Mouse (Mus musculus): Measurements from ENCODE around the gene Hrh2. TPM values are rescaled to one million over a fixed set of nuclear protein-coding genes. Genes with fewer than 3 reads are reported as not detected.

The Hrh2 gene
- not detected in 2 replicates for polyA plus RNA-seq (2014; fragmentation: Nextera tagmentation; extraction: Ambion mirVana)

DNA sequence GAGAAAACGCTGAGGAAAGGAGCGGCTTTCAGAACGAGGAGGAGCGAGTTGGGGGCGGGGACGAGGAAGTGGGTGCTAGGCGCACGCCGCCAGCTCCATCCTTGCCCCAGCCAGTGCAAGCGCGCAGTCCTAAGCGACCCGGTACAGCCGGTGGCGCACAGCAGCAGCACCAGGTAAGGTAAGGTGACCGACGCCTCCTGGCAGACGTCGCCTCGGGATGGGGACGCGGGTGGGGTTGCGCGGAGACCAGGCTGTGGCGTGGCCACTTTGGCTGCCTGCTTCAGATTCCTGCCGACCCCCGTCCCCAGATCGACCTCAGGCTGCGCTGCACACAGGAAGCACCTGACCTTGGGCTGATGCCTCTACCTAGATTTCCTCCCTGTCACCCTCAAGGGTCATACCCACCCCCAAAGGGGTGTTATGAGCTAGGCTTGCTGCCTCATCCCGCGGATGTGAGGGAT lies at the start of gene Hrh2:
Gene Hrh2 (plus strand): TSS at position 109 of the 461 bp plus-strand sequence.
- Histone ChIP-seq H3K9me3 (ENCODE audit: control insufficient read depth, low read length) (no peaks in the 10 kb centered on the region), H3K27ac (ENCODE audit: low read depth, low read length) (no peak within 1 kb of the TSS), H3K4me1 (ENCODE audit: control insufficient read depth, insufficient read depth, low read length) (no peaks in the 10 kb centered on the region), H3K36me3 (ENCODE audit: control insufficient read depth, insufficient read depth, low read length) (no peaks in the 10 kb centered on the region), H3K4me3 (ENCODE audit: low read depth, low read length) (peak within 1 kb of the TSS; percentile 22), H3K4me2 (ENCODE audit: low read depth) (peak within 1 kb of the TSS; percentile 48), H3K27me3 (ENCODE audit: control insufficient read depth, insufficient read depth, low read length) (peaks cover 11% of the 10 kb centered on the region), H3K9ac (ENCODE audit: low read length) (no peak within 1 kb of the TSS)
- DNase-seq (ENCODE audit: low spot score) (no peak), ATAC-seq (ENCODE audit: insufficient read depth, low FRiP score, low TSS enrichment) (no peak)
- WGBS = 2% methylated on average over 23 of the region's 31 CpGs

DNA sequence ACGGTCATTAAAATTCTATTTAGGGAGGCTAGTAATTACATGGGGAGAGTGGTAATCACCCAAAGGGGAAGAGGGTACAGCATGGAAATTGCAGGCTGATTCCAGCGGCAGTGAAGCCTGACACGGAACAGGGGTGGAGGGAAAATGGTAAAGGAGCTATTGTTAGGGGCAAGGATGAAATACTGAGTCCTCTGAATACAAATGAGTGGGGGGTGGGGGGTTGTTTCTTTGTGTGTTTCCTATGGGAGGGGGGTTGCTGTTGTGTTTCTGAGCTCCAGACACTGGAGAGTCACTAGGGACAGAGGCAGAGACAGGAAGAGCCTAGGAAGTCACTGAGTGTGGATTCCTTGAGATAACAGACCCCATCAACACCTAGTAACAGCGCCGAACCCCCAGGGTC lies 48.1 kb upstream of the Hrh2 start:
- H3K36me3 ChIP-seq (ENCODE audit: control insufficient read depth, insufficient read depth, low read length) = no peaks in the 10 kb centered on the region
- WGBS = 48% methylated on average over 5 of the region's 5 CpGs
- peak; percentile 34 for DNase-seq (ENCODE audit: low spot score)
- ATAC-seq (ENCODE audit: insufficient read depth, low FRiP score, low TSS enrichment) = peak; percentile 50; the same call in 1 of the 2 replicates
- no peaks in the 10 kb centered on the region for H3K27me3 ChIP-seq (ENCODE audit: control insufficient read depth, insufficient read depth, low read length)
- no peak overlapping the region for H3K4me2 ChIP-seq (ENCODE audit: low read depth)
- H3K9ac ChIP-seq (ENCODE audit: low read length) = no peak overlapping the region
- no peak overlapping the region for H3K27ac ChIP-seq (ENCODE audit: low read depth, low read length)
- no peaks in the 10 kb centered on the region for H3K9me3 ChIP-seq (ENCODE audit: control insufficient read depth, low read length)
- no peak overlapping the region for H3K4me3 ChIP-seq (ENCODE audit: low read depth, low read length)
- 0 out of 2 replicates have a peak, but pooled peaks cover 3% of the 10 kb centered on the region for H3K4me1 ChIP-seq (ENCODE audit: control insufficient read depth, insufficient read depth, low read length)

DNA sequence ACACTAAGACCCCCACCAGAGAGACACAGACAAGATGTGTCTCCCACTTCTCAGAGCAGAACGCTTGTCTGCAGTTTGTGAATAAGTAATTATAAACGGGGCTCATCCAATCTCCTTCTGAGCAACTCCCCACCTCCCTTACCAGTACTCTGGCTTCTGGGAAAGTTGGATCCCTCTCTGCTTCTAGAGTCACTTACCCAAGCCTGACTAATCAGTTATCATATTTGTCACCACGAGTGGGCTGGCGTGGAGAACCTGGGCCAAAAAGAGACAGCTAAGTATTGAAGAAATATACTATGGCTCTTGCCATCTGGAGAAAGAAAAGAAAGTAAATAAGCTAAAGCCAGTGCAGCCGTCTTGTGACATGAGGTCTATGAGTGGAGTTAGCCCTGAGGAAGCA lies 47.3 kb upstream of the Hrh2 start:
- no peak for ATAC-seq (ENCODE audit: insufficient read depth, low FRiP score, low TSS enrichment)
- H3K27ac ChIP-seq (ENCODE audit: low read depth, low read length) = no peak overlapping the region
- H3K9ac ChIP-seq (ENCODE audit: low read length) = no peak overlapping the region

DNA sequence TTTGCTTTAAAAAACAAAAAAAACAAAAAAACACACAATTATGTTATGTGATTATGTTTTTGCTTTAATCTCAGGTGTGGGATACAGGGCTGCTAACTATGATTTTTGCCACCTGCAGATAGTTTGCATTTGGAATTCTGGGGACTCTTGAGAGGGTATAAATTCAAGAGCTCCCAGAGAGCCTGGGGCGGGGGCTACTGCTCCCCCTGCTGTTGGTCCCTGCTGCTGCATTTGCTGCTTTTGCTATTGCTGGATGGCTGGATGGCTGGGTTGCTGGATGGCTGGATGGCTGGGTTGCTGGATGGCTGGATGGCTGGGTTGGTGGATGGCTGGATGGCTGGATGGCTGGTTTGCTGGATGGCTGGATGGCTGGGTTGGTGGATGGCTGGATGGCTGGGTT lies 44.6 kb upstream of the Hrh2 start:
- DNase-seq (ENCODE audit: low spot score) (no peak), ATAC-seq (ENCODE audit: insufficient read depth, low FRiP score, low TSS enrichment) (no peak)
- no peaks in the 10 kb centered on the region for H3K27me3 ChIP-seq (ENCODE audit: control insufficient read depth, insufficient read depth, low read length)
- H3K4me1 ChIP-seq (ENCODE audit: control insufficient read depth, insufficient read depth, low read length) = 0 out of 2 replicates have a peak, but pooled peaks cover 3% of the 10 kb centered on the region
- WGBS = 81% methylated on average over 1 of the region's 1 CpGs
- H3K9me3 ChIP-seq (ENCODE audit: control insufficient read depth, low read length) = no peaks in the 10 kb centered on the region
- no peaks in the 10 kb centered on the region for H3K36me3 ChIP-seq (ENCODE audit: control insufficient read depth, insufficient read depth, low read length)
- no peak overlapping the region for H3K4me2 ChIP-seq (ENCODE audit: low read depth)
- no peak overlapping the region for H3K4me3 ChIP-seq (ENCODE audit: low read depth, low read length)
- no peak overlapping the region for H3K9ac ChIP-seq (ENCODE audit: low read length)
- no peak overlapping the region for H3K27ac ChIP-seq (ENCODE audit: low read depth, low read length)

More for the DNA sequence above, 47.3 kb upstream of the Hrh2 start:
- Histone ChIP-seq H3K27me3 (ENCODE audit: control insufficient read depth, insufficient read depth, low read length) (no peaks in the 10 kb centered on the region), H3K4me3 (ENCODE audit: low read depth, low read length) (no peak overlapping the region), H3K4me2 (ENCODE audit: low read depth) (no peak overlapping the region), H3K36me3 (ENCODE audit: control insufficient read depth, insufficient read depth, low read length) (no peaks in the 10 kb centered on the region), H3K4me1 (ENCODE audit: control insufficient read depth, insufficient read depth, low read length) (0 out of 2 replicates have a peak, but pooled peaks cover 3% of the 10 kb centered on the region), H3K9me3 (ENCODE audit: control insufficient read depth, low read length) (no peaks in the 10 kb centered on the region)
- WGBS = 74% methylated on average over 5 of the region's 5 CpGs
- DNase-seq (ENCODE audit: low spot score) = no peak

DNA sequence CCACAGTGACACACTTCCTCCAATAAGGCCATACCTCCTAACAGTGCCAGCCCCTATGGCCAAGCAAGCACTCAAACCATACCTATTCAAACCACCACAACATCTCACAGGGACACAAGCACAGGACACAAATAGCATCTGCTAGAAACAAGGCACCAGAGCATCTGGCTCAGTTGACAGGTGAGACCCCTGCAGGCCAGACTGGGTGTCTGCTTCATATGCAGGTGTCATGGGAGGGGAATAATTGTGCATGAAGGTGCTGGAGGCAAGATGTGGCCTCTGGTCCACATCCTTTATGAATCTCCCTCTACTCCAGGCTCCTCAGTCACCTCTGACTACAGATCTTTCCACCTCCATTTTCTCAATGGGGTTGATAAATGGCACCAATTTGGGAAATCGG lies 39.5 kb upstream of the Hrh2 start:
- no peak overlapping the region for H3K27ac ChIP-seq (ENCODE audit: low read depth, low read length)
- H3K9ac ChIP-seq (ENCODE audit: low read length) = no peak overlapping the region
- H3K27me3 ChIP-seq (ENCODE audit: control insufficient read depth, insufficient read depth, low read length) = no peaks in the 10 kb centered on the region
- ATAC-seq (ENCODE audit: insufficient read depth, low FRiP score, low TSS enrichment) (no peak), DNase-seq (ENCODE audit: low spot score) (no peak)
- H3K4me1 ChIP-seq (ENCODE audit: control insufficient read depth, insufficient read depth, low read length) = no peaks in the 10 kb centered on the region
- no peak overlapping the region for H3K4me2 ChIP-seq (ENCODE audit: low read depth)
- H3K36me3 ChIP-seq (ENCODE audit: control insufficient read depth, insufficient read depth, low read length) = no peaks in the 10 kb centered on the region
- no peak overlapping the region for H3K4me3 ChIP-seq (ENCODE audit: low read depth, low read length)
- WGBS = 86% methylated on average over 1 of the region's 1 CpGs
- no peaks in the 10 kb centered on the region for H3K9me3 ChIP-seq (ENCODE audit: control insufficient read depth, low read length)

DNA sequence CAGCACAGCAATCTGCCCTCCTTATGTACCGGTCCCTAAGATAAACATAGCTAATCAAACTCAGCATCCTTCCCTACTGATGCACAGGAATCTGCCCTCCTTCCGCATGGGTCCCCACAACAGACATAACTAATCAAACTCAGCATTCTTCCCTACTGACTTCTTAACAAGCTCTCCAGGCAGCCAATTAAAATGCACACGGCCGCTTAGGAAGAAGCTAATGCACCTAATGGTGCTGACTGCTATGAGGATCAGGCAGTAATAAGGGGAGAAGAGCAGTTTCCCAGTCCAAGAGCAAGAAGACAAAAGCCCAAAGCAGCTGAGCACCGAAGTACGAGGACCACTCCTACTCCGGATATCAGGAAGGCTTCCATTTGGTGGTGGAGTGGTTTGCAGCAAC lies 39.0 kb upstream of the Hrh2 start:
- 61% methylated on average over 7 of the region's 7 CpGs for WGBS
- H3K27me3 ChIP-seq (ENCODE audit: control insufficient read depth, insufficient read depth, low read length) = no peaks in the 10 kb centered on the region
- H3K9me3 ChIP-seq (ENCODE audit: control insufficient read depth, low read length) = no peaks in the 10 kb centered on the region
- H3K4me2 ChIP-seq (ENCODE audit: low read depth) = no peak overlapping the region
- H3K27ac ChIP-seq (ENCODE audit: low read depth, low read length) = no peak overlapping the region
- DNase-seq (ENCODE audit: low spot score) = no peak
- H3K36me3 ChIP-seq (ENCODE audit: control insufficient read depth, insufficient read depth, low read length) = no peaks in the 10 kb centered on the region
- no peak overlapping the region for H3K4me3 ChIP-seq (ENCODE audit: low read depth, low read length)
- ATAC-seq (ENCODE audit: insufficient read depth, low FRiP score, low TSS enrichment) = no peak
- H3K4me1 ChIP-seq (ENCODE audit: control insufficient read depth, insufficient read depth, low read length) = no peaks in the 10 kb centered on the region
- no peak overlapping the region for H3K9ac ChIP-seq (ENCODE audit: low read length)

DNA sequence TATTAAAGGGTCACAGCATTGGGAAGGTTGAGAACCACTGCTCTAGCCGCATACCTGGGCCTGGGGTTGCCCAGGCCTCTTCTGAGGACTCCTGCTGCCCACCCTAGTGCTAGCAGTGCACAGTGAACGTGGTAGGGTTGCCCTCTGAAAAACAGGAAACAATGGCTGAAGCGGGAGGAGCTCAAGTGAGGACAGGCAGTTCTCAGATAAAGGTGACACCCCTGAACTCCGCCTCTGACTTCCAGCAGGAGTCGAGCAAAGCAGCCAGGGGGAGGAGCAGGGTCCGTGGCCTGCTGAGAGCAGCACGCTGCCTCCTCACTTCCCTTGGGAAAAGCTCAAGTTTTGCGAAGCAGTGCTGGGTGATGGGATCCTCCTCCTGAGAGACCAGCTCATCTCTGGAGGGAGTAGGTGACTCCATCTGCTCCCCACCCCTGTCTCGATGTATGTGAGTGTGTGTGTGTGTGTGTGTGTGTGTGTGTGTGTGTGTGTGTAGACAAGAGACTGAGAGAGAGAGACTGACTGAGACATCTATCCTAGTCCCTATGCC lies 38.2 kb upstream of the Hrh2 start:
- Histone ChIP-seq H3K36me3 (ENCODE audit: control insufficient read depth, insufficient read depth, low read length) (no peaks in the 10 kb centered on the region), H3K27me3 (ENCODE audit: control insufficient read depth, insufficient read depth, low read length) (no peaks in the 10 kb centered on the region), H3K4me3 (ENCODE audit: low read depth, low read length) (no peak overlapping the region), H3K4me1 (ENCODE audit: control insufficient read depth, insufficient read depth, low read length) (peaks cover 3% of the 10 kb centered on the region; the same call in 1 of the 2 replicates), H3K9me3 (ENCODE audit: control insufficient read depth, low read length) (no peaks in the 10 kb centered on the region), H3K27ac (ENCODE audit: low read depth, low read length) (no peak overlapping the region), H3K4me2 (ENCODE audit: low read depth) (no peak overlapping the region), H3K9ac (ENCODE audit: low read length) (no peak overlapping the region)
- 20% methylated on average over 9 of the region's 9 CpGs for WGBS
- no peak for ATAC-seq (ENCODE audit: insufficient read depth, low FRiP score, low TSS enrichment)
- DNase-seq (ENCODE audit: low spot score) = no peak

DNA sequence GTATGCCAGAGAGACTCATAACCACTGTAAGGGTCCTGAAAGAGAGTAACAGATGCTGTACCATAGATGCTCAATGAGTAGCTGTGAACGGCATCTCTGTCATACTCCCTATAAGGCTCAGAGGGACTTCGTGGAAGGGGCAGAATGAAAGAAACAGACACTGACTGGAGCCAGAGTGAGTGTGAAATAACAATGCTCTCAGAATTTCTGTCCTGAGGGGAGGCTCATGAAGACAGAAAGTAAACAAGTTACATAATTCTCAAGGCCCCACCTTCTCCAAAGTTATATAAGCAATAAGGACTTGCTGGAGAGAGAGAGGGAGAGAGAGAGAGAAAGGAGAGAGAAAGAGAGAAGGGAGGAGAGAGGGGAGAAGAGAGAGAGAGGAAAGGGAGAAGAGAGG lies 36.1 kb upstream of the Hrh2 start:
- H3K36me3 ChIP-seq (ENCODE audit: control insufficient read depth, insufficient read depth, low read length) = no peaks in the 10 kb centered on the region
- no peak overlapping the region for H3K27ac ChIP-seq (ENCODE audit: low read depth, low read length)
- ATAC-seq (ENCODE audit: insufficient read depth, low FRiP score, low TSS enrichment) = no peak
- no peaks in the 10 kb centered on the region for H3K9me3 ChIP-seq (ENCODE audit: control insufficient read depth, low read length)
- H3K9ac ChIP-seq (ENCODE audit: low read length) = no peak overlapping the region
- 91% methylated on average over 2 of the region's 2 CpGs for WGBS
- no peak overlapping the region for H3K4me3 ChIP-seq (ENCODE audit: low read depth, low read length)
- H3K4me2 ChIP-seq (ENCODE audit: low read depth) = no peak overlapping the region
- H3K27me3 ChIP-seq (ENCODE audit: control insufficient read depth, insufficient read depth, low read length) = no peaks in the 10 kb centered on the region
- no peak for DNase-seq (ENCODE audit: low spot score)
- H3K4me1 ChIP-seq (ENCODE audit: control insufficient read depth, insufficient read depth, low read length) = peaks cover 8% of the 10 kb centered on the region; the same call in 1 of the 2 replicates

DNA sequence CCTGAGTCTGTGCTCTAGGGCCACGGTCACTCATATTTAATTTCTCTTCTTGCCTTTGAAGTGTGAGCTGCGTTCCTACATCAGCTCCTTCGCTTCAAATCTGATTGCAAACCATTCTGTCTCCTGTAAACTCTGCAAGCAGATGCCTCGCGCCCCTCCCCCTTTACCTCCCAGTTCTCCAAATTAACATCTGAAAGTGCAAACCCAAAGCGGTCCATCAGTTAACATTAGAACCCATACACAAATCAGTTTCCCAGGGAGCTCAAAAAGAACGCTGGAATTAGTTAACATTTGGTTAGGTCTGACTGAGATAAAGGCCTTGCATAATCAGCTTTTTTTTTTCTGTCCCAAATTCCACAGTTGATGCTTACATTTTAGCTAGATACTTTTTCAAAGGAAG lies 32.7 kb upstream of the Hrh2 start:
- Histone ChIP-seq H3K9me3 (ENCODE audit: control insufficient read depth, low read length) (no peaks in the 10 kb centered on the region), H3K27ac (ENCODE audit: low read depth, low read length) (no peak overlapping the region), H3K9ac (ENCODE audit: low read length) (no peak overlapping the region; the same call in 1 of the 2 replicates), H3K27me3 (ENCODE audit: control insufficient read depth, insufficient read depth, low read length) (no peaks in the 10 kb centered on the region), H3K4me1 (ENCODE audit: control insufficient read depth, insufficient read depth, low read length) (peaks cover 8% of the 10 kb centered on the region; the same call in 1 of the 2 replicates), H3K4me3 (ENCODE audit: low read depth, low read length) (no peak overlapping the region), H3K4me2 (ENCODE audit: low read depth) (0 out of 2 replicates have a peak overlapping the region, but pooled peaks have one; percentile 6), H3K36me3 (ENCODE audit: control insufficient read depth, insufficient read depth, low read length) (no peaks in the 10 kb centered on the region)
- DNase-seq (ENCODE audit: low spot score) = peak; percentile 39
- 10% methylated on average over 7 of the region's 7 CpGs for WGBS
- ATAC-seq (ENCODE audit: insufficient read depth, low FRiP score, low TSS enrichment) = no peak
